Mouse (Mus musculus): ENCODE results near the gene Pou2f1.

DNA sequence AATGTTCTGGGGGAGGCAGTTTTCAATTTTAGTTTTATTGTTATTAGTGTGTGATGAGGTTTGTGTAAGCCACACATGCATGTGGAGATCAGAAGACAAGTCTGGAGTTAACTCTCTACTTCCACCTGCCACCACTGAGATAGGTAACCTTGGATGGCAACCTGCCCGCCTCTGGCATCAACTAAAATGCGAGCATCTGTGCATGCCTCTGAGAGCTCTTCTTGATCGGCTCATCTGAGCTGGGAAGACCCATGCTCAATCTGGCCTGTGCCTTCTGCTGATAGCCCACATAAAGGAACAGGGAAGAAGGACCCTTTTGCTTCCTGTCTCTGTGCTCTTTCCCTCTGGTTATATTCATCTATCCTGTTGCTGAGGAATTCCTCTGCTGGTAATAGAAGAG, 93.0 kb downstream of the Pou2f1 start:
- no peak for TF ChIP-seq CTCF (IDR thresholded peaks at IDR 0.05; ENCODE audit: low read depth)
- no peak for TF ChIP-seq EP300 (optimal IDR thresholded peaks at IDR 0.05)
